Mouse (Mus musculus): ENCODE data around the gene Dnajb14. TPM values are rescaled to one million over a fixed set of nuclear protein-coding genes. Genes with fewer than 3 reads are reported as not detected.
A peak's percentile ranks its signal among the peaks of the same experiment; 100 is the strongest.
"Not testable (repeated sequence)": the region's sequence is repeated elsewhere in the genome, so short reads cannot be mapped to it uniquely, and the experiment has no call there.

Dnajb14 gene
- polyA plus RNA-seq, 1 experiment from 2014 or later: 7.0 TPM

DNA sequence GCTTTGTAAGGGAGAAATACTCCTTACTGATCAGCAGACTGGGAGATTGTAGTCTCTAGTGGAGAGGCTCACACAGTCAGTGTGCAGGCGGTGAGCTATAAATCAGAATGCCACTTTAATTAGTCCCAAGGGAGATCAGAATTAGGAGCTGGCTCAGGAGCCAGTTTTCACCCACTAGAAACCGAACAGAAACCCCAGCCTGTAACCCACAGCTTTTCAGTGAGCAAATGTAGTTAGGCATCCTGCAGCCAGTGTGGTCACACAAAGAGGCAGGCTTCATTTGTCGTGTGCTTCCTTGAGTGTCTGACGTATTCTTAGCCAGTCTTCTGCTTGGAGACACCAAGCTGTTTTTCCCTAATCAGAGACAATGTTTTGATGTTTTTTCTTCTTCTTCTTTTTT lies 28.9 kb downstream of the Dnajb14 start:
- 91% methylated on average over 4 of the region's 4 CpGs for WGBS

DNA sequence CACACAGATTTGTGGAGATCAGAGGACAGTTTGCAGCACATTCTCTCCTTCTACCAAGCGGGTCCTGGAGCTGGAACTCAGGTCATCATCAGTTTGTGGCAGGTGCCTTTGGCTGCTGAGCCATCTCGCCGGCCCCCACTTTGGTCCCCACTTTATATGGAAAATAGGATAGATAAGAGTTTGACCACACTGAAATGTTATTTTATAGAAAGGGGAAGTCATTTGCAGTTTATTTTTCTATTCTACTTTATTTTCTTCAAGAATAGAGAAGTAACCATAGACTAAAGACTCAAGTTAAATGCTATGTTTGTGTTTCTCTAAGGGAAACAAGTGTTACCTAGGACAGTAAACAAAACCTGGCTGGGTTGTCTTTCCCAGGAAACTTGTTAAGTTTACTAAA lies 29.4 kb downstream of the Dnajb14 start:
- Histone ChIP-seq H3K9me3 (0 out of 2 replicates have a peak, but pooled peaks cover 4% of the 10 kb centered on the region), H3K27ac (no peak overlapping the region), H3K4me3 (no peak overlapping the region), H3K4me1 (replicated peaks) (no peaks in the 10 kb centered on the region), H3K27me3 (ENCODE audit: insufficient read depth, poor library complexity, severe bottlenecking) (no peaks in the 10 kb centered on the region), H3K36me3 (peaks cover 27% of the 10 kb centered on the region)
- WGBS: 92% methylated on average over 3 of the region's 3 CpGs
- DNase-seq (ENCODE audit: low spot score): no peak

More for the DNA sequence above, 28.9 kb downstream of the Dnajb14 start:
- Histone ChIP-seq H3K36me3 (peaks cover 27% of the 10 kb centered on the region), H3K9me3 (0 out of 2 replicates have a peak, but pooled peaks cover 4% of the 10 kb centered on the region), H3K4me3 (no peak overlapping the region), H3K27ac (no peak overlapping the region), H3K27me3 (ENCODE audit: insufficient read depth, poor library complexity, severe bottlenecking) (no peaks in the 10 kb centered on the region), H3K4me1 (replicated peaks) (no peaks in the 10 kb centered on the region)
- no peak for DNase-seq (ENCODE audit: low spot score)

DNA sequence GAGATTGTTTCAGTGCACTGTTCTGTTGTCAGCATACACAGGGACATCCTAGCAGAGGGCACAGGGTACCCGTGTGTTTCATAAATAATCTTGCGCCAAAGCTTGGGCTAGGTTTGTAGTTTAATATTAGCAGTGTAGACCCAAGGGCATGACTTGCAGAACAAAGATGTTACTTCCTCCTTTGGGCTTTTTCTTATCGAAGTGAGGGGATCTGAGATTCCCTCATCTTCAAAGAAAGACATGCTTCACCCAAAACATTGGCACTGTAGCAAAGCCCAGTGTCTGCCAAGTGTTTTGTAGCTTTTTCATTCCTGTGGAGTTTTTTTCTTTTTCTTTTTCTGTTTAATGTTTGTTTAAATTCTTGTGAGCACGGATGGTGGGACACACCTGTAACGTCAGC lies 30.2 kb downstream of the Dnajb14 start:
- WGBS: 90% methylated on average over 5 of the region's 5 CpGs
- DNase-seq (ENCODE audit: low spot score): no peak
- Histone ChIP-seq H3K36me3 (peaks cover 35% of the 10 kb centered on the region), H3K4me3 (no peak overlapping the region), H3K27ac (no peak overlapping the region), H3K4me1 (replicated peaks) (no peaks in the 10 kb centered on the region), H3K9me3 (0 out of 2 replicates have a peak, but pooled peaks cover 4% of the 10 kb centered on the region), H3K27me3 (ENCODE audit: insufficient read depth, poor library complexity, severe bottlenecking) (no peaks in the 10 kb centered on the region)

DNA sequence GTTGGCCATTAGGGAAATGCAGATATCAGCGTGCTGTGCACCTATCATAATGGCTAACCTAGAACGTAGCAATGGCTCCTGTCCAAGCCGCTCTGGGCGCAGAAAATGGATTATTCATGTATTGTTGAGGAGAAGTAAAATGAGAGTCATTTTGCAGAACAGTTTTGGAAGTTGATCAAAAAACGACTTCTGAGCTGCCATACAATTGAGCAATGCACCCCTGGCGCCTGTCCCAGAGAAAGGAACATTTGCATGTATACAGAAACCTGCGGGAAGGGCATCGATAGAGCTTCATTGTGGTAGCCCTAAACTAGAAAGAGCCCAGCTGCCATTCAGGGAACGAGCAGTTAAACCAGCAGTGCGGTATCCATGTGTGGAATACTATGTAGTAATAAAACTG lies 32.7 kb downstream of the Dnajb14 start:
- Histone ChIP-seq H3K36me3 (peaks cover 22% of the 10 kb centered on the region), H3K9me3 (0 out of 2 replicates have a peak, but pooled peaks cover 2% of the 10 kb centered on the region), H3K4me3 (no peak overlapping the region), H3K27me3 (ENCODE audit: insufficient read depth, poor library complexity, severe bottlenecking) (no peaks in the 10 kb centered on the region), H3K4me1 (replicated peaks) (no peaks in the 10 kb centered on the region), H3K27ac (no peak overlapping the region)
- no peak for DNase-seq (ENCODE audit: low spot score)
- WGBS: 90% methylated on average over 10 of the region's 10 CpGs

DNA sequence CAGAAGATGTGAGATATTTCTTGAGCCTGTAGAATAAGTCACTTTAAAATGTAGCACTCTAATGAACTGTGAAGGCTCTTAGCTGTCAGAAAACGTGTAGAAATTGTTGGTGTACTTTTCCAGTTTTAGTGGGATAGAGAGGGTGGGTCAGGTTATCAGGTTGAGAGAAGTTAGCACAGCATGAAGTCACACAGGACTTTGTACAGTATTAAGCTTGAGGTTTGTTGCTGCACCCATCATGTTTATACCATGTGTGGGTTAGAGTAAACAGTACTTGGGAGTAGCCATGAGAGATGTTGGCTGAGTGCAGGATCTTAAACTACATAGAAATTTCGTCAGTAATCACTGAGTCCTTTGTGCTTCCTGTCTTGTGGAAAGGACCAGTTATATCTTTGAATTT lies 45.6 kb downstream of the Dnajb14 start:
- DNase-seq (ENCODE audit: low spot score): no peak
- Histone ChIP-seq H3K27me3 (ENCODE audit: insufficient read depth, poor library complexity, severe bottlenecking) (no peaks in the 10 kb centered on the region), H3K9me3 (no peaks in the 10 kb centered on the region), H3K27ac (no peak overlapping the region), H3K4me1 (replicated peaks) (peaks cover 11% of the 10 kb centered on the region), H3K36me3 (peaks cover 11% of the 10 kb centered on the region), H3K4me3 (no peak overlapping the region)
- WGBS: 78% methylated on average over 2 of the region's 2 CpGs

- peaks cover 19% of the 10 kb centered on the region for H3K4me1 ChIP-seq (replicated peaks)
- not testable (repeated sequence) for H3K9me3 ChIP-seq; H3K27me3 ChIP-seq (ENCODE audit: insufficient read depth, poor library complexity, severe bottlenecking); DNase-seq (ENCODE audit: low spot score); H3K27ac ChIP-seq; H3K36me3 ChIP-seq; H3K4me3 ChIP-seq
- 89% methylated on average over 1 of the region's 1 CpGs for WGBS
Observed at GRCm38 (mm10) chr3:137914567-137914966, 47.1 kb downstream of the Dnajb14 start.

DNA sequence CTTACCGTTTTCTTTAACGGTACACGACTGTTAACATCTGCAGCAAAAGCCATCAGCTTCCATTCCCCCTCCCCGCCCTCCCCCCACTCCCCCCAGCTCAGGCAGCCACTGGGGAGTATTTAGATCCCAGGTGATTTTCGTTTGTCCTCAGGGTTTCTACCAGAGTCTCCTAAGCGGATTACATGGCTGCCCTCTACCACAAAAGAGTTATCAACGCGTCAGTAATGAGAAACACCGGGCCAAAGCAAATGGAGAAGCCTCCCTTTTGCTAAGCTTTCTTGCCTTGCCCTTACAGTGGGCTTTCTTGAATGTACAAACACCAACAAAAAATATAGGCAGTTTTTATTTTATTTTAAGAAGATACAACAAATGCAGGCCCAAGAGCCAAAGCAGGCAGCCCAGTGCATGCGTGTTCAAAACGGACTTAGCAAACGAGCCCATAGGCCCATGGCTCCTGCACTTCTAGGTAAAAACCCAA lies 50.3 kb downstream of the Dnajb14 start:
- Histone ChIP-seq H3K36me3 (peaks cover 16% of the 10 kb centered on the region; the same call in 1 of the 2 replicates), H3K9me3 (no peaks in the 10 kb centered on the region), H3K4me3 (peak overlapping the region; percentile 95), H3K27ac (peak overlapping the region; percentile 91), H3K4me1 (replicated peaks) (peaks cover 20% of the 10 kb centered on the region), H3K27me3 (ENCODE audit: insufficient read depth, poor library complexity, severe bottlenecking) (no peaks in the 10 kb centered on the region)
- 20% methylated on average over 12 of the region's 12 CpGs for WGBS
- DNase-seq (ENCODE audit: low spot score): no peak

DNA sequence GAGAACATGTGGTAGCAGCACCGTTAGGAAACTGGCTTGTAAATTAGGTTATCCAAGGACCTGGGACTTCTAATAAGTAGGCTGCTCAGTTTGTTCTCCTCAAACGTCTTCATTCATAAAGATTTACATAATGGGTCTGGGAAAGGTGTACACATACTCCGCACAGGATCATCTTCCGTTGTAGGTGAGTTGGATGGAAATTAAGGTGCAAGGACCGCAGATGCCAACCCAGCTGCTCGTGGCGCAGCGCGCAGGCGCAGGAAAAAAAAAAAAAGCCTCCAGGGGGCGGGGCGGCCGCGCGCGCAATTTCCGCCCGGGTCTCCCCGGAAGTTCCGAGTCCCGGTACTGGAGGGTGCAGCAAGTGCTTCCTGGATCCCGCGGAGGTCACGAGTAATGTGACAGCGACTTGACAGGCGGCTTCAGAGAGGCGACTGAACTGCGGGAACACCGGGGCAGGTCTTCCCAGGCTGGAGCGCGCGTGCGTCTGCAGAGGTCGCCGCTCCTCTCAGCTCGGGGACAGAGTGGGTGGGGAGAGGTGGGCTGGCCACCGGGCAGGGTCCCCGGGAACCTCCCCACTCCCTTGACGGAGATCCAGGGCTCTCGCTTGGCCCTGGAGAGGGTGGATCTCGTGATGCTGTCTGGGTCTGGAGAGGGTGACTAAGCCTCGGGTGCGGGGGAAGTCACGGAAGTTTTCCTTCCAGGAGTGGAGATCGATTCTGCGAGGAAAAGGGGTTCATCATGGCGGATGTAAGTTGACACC lies 50.9 kb downstream of the Dnajb14 start, which contains the start of gene Lamtor3:
TSS of gene Lamtor3 (plus strand) at position 335 of the 760 bp plus-strand sequence.
- WGBS: under 1% methylated on average over 47 of the region's 47 CpGs
- Histone ChIP-seq H3K9me3 (no peaks in the 10 kb centered on the region), H3K36me3 (peaks cover 16% of the 10 kb centered on the region; the same call in 1 of the 2 replicates), H3K4me3 (peak within 1 kb of the TSS; percentile 95), H3K27me3 (ENCODE audit: insufficient read depth, poor library complexity, severe bottlenecking) (no peaks in the 10 kb centered on the region), H3K4me1 (replicated peaks) (peaks cover 20% of the 10 kb centered on the region), H3K27ac (peak within 1 kb of the TSS; percentile 91)
- peak; percentile 91 for DNase-seq (ENCODE audit: low spot score)

DNA sequence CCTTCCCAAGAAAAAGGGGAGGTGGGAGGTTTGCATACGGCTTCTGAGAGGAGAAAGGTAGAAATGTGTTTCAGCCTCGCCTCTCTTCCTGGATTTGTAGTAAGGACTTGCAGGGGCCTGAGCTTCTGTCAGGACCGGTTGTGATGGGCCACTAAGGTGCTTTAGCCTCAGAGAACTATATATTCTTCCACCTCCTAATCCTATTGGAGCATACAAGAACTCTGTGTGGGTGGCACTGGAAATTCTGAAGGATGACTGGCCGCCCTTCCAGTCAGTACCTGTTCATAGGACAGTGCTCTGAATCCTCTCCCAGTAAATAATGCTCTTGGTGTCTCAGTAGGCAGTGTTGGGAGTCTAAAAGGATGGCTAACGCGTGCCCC lies 51.4 kb downstream of the Dnajb14 start:
- peaks cover 22% of the 10 kb centered on the region for H3K36me3 ChIP-seq
- DNase-seq (ENCODE audit: low spot score): no peak
- peaks cover 20% of the 10 kb centered on the region for H3K4me1 ChIP-seq (replicated peaks)
- 16% methylated on average over 6 of the region's 6 CpGs for WGBS
- H3K9me3 ChIP-seq: no peaks in the 10 kb centered on the region
- peak overlapping the region; percentile 91 for H3K27ac ChIP-seq
- no peaks in the 10 kb centered on the region for H3K27me3 ChIP-seq (ENCODE audit: insufficient read depth, poor library complexity, severe bottlenecking)
- peak overlapping the region; percentile 95 for H3K4me3 ChIP-seq

DNA sequence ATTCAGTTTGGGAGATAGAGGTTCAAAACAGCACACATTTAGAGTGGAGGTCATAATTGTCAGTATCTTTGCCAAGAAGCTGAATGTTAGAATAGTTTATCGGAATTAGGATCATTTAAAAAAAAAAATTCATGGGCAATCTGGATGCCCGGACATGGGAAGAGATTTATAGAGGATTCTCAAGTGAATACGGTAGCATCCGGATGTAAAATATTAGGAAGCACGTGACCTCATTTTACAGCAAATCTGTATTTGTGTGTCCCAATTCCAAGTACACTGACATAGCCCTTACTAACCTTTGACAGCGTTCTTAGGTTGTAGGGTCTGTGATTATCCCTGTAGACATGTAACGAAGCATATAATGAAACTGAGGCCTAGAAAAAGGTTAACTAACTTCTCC lies 51.9 kb downstream of the Dnajb14 start:
- Histone ChIP-seq H3K4me1 (replicated peaks) (peaks cover 20% of the 10 kb centered on the region), H3K4me3 (peak overlapping the region; percentile 95), H3K27ac (no peak overlapping the region), H3K9me3 (no peaks in the 10 kb centered on the region), H3K36me3 (peaks cover 27% of the 10 kb centered on the region), H3K27me3 (ENCODE audit: insufficient read depth, poor library complexity, severe bottlenecking) (no peaks in the 10 kb centered on the region)
- WGBS: 92% methylated on average over 7 of the region's 7 CpGs
- no peak for DNase-seq (ENCODE audit: low spot score)

- Histone ChIP-seq H3K4me1 (replicated peaks) (peaks cover 20% of the 10 kb centered on the region), H3K9me3 (no peaks in the 10 kb centered on the region), H3K36me3 (peaks cover 38% of the 10 kb centered on the region), H3K27ac (no peak overlapping the region), H3K27me3 (ENCODE audit: insufficient read depth, poor library complexity, severe bottlenecking) (no peaks in the 10 kb centered on the region), H3K4me3 (no peak overlapping the region)
- WGBS: 95% methylated on average over 4 of the region's 4 CpGs
- DNase-seq (ENCODE audit: low spot score): no peak
Observed at GRCm38 (mm10) chr3:137920594-137920993, 53.1 kb downstream of the Dnajb14 start.

DNA sequence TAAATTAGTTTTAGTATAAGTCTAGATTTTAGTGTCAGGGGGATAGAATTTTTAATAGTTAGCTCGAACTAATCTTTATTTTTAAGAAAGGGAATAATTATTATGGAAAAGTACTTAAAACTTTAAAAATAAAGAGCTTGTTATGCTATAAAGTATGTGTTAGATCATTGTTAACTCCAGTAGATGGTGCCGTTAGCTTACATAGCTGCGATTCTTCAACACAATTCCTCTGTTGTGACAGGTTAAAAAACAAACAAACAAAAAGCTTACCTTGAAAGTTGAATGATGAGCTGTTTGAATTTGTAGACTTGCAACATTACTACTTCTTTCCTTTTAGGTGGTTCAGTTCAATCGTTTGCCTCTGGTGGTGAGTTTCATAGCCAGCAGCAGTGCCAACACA lies 59.5 kb downstream of the Dnajb14 start:
- Histone ChIP-seq H3K36me3 (peaks cover 76% of the 10 kb centered on the region), H3K4me3 (no peak overlapping the region), H3K27me3 (ENCODE audit: insufficient read depth, poor library complexity, severe bottlenecking) (no peaks in the 10 kb centered on the region), H3K9me3 (no peaks in the 10 kb centered on the region), H3K27ac (no peak overlapping the region), H3K4me1 (replicated peaks) (no peaks in the 10 kb centered on the region)
- 91% methylated on average over 4 of the region's 4 CpGs for WGBS
- DNase-seq (ENCODE audit: low spot score): no peak

DNA sequence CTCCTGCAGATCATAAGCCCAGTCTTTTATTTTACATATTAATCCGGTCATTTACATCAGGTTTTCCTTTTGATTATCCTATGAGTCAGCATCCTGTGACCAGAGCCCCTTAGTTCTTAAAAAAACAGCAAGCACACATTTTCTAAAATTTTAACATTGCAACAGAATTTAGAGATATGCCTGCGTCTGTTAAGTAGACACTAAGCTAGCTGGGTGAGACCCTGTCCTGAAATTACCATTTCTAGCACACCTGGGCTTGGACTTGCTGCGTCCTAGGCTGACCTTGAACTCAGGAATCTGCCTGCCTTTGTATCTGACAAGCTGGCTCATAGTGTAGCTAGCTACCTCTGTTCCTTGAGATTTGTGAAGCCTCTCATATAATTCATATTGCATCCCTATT lies 62.5 kb downstream of the Dnajb14 start:
- no peak for DNase-seq (ENCODE audit: low spot score)
- H3K36me3 ChIP-seq: peaks cover 56% of the 10 kb centered on the region
- WGBS: 96% methylated on average over 3 of the region's 3 CpGs

More for the DNA sequence above, 62.5 kb downstream of the Dnajb14 start:
- no peak overlapping the region for H3K27ac ChIP-seq
- no peaks in the 10 kb centered on the region for H3K27me3 ChIP-seq (ENCODE audit: insufficient read depth, poor library complexity, severe bottlenecking)
- H3K4me3 ChIP-seq: no peak overlapping the region
- H3K9me3 ChIP-seq: no peaks in the 10 kb centered on the region
- no peaks in the 10 kb centered on the region for H3K4me1 ChIP-seq (replicated peaks)
